Mouse (Mus musculus): ENCODE measurements around the gene Ndufaf3.

- TF ChIP-seq POLR2A (IDR thresholded peaks at IDR 0.05; ENCODE audit: borderline replicate concordance, control insufficient read depth, low read depth, low read length), result no peak
- no peak for TF ChIP-seq CTCF (IDR thresholded peaks at IDR 0.05; ENCODE audit: control insufficient read depth, insufficient read depth, low read length)
Observed at GRCm38 (mm10) chr9:108567931-108568419, 741 bp upstream of the Ndufaf3 start.
